Mouse (Mus musculus): Measurements from ENCODE around the gene Musk.

Musk gene

DNA sequence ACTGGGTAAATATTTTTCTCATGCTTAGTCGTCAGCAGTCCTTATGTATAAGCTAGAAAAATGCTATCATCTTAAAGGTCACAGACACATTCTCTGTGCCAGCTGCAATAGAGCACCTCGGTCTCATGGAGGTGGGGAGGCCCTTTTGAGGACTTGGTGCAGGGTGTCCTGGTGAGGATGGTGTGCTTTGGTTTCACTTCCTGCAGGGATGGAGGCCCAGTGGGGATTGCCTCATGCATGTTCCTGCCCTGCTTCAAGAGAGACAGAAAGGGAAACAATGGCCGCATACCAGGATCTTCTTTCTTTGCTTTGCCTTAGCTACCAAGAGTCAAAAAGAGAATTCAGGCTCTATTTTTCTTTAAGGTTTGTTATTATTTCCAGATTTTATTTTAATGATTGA, 31.8 kb downstream of the Musk start:
- peak; percentile 74 for DNase-seq

DNA sequence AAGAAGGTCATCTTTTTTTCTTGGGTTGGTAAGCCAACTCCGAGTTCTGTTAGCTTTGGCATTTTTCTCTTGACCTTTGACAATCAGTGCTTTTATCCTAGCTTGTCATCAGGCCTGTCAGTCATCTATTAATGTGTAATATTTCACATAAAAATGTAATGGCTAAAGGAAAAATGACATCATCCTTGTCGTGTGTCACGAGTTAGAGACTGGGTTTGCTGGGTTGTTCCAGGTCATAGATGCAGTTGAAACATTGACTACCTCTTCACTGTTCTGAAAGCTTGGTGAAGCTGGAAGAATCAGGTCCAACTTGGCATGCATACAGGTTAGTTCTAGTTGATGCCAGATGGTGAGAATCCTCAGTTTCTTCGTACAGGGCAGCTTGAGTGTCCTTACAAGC, 34.5 kb downstream of the Musk start:
- peak; percentile 27 for DNase-seq

DNA sequence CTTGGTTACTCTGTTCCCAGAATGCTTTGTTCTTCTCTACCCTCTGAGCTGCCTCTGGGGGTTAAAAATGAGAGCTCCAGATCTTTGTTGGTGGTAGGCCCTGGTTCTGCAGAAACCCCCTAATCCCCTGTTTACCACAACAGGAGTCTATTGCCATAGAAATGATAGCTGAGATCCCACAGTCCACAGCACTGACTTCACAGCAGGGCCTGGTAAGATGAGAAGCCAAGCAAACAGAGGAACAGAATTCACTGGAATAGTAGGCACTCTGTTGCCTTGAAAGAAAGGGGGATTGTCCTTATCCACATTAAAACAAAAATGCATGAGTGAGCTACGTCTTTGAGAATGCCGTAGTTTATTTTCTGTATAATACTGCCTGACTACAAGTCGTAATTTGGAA, 41.0 kb downstream of the Musk start:
- no peak for DNase-seq

DNA sequence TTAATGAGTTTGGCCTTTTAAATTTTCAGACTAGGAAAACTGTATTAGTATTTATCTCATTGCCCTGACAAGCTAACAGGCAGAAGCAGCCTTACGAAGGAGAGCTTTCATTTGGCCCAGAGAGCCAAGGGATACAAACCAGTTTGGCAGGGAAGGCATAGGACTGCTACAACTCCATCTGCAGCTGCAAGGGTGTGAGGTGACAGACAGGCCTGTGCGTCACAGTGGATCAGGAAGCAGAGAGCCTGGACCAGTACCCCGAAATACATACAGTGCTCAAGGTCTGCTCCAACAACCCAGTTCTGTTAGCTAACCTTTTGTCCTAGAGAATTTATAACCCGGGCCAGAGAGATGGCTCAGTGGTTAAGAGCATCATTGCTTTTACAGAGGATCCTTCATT, 42.5 kb downstream of the Musk start:
- DNase-seq: peak; percentile 91

DNA sequence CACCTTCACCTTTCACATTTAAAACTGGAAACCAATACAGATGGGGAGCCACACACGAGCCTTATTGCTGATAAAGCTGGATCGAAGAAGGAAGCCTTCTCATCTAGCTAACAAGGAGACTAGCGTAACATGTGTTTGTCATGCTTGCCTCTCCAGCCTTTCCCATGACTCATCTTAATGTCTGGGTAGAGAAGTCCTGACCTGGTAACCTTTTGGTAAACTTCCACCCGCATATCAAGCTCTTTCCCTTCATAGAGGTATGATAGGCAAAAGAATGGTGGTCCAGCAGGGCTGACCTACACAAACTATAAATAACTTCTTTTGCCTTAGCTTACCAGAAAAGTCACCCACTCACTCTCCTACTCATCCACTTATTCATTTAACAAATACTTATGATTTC, 44.3 kb downstream of the Musk start:
- DNase-seq: no peak

DNA sequence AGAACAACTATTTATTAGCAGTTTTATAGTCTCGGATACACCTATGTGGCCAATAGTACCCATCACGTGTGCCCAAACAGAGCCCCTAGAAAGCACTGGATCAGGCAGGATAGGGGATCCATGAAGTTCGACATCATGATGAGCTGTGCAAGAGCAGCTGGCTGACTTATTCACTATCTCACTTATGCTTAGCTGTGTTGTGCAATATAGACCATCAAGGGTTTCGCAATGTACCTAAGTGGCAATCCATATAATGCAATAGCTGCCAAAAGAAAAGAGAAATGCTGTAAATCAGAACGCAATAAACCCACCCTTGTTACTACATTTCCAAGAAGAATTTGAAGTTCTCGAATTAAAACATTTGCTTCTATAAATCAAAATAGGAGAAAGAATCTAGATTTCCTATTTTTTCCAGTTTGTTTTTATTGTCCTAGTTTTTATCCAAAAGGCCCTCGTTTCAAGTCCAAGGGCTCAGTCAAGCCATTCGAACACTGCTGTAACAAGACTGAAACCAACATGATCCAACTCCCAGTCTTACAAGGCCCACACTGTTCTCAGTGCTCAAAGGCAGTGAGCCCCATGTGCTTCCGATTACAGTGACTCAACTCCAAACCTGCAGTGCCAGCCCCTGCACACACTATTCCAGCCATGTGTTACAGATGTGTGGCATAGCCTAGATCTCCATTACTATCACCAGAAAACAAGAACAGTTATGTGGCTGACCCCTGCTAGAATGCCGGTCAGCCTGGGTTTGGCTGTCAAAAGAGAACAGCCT, 45.3 kb downstream of the Musk start:
- peak; percentile 95 for DNase-seq

DNA sequence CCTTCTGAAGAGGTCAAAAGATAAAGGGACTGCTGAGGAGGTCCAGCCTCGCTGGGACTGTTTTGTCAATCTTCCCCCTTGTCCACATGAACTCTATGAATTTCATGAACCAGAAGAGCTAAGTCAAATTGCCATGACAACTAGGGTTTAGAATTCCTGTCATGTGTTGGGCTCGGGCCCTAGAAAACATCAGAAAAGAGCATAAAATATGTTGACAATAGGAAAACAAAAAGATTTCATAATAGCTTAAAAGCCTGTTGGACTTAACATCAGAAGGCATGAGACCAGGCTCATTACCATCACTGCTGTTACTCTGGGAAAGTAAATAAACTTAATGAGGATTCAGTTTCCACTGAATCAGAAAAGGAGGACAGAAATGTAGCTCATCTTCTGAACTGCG, 46.6 kb downstream of the Musk start:
- no peak for DNase-seq

DNA sequence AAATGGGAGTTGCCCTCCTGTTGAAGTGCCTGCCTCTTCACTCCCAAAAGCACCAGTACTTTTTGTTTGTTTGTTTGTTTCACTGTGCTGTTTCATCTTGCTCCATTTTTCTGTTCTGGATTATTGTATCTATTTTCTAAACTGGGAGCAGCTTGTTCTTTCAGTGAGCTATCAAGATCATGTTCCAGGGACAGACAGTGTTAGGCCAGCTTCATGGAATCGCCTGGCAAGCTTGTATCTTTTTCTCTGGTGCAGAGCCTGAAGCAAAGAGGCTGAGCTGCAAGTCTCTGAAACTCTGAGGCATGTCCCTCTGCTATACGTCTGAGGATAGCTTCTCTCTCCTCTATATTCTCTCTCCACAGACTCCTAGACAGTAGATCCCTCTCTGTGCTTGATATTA, 50.5 kb downstream of the Musk start:
- no peak for DNase-seq

DNA sequence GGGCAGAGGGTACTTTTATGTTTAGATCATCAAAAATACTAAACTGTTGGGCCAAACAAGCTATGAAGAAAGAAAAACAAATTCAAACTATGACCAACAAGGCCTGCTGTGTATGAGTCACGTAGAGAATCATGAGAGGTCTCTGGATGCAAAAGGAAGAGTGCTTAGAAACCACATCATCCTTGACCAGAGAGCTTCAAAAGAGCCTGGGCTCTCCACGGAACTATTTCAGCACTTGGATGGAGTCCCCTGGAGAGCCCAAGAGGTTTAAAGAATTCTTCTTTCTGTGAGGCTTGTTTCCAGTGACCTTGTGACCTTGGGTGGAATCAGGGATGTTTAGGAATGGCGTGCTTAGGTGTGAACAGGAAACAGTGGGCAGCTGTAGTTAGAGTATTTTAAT, 53.5 kb downstream of the Musk start:
- no peak for DNase-seq

DNA sequence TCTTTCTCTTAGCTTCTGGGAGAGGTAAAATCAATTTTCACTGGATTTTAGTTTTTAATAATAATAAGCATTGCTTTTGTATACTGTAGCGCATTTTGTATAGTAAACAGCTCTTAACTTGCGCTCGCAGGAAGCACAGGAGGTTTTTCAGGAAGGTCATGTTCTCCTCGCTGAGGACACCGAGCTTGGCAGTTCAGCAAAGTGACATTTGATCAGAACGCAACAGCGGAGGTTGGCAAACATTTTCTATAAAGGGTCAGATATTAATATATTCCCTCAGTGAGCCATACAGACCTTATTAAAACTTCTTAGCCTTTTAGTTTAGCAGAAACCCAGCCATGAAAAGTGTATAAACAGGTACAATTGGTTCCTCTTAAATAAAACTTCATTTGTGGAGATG, 64.4 kb downstream of the Musk start:
- DNase-seq: no peak

DNA sequence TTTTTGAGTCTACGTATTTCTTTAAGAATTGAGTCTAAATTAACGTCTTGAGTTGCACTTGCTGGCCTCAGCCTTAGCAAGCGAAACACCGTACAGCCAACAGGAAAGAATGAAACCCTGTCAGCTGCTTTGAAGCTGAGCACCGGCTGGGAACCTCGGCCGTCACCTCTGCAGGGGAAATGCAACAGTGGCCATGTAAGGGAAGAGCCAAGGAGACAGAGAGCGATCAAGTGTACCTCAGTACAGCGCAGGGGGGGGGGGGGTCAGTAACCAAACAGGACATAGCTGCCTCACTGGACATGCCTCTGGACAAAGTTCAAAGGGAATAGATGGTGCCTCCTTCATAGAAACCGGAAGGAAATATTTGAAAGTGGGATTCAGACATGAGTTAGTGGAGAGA, 65.4 kb downstream of the Musk start:
- DNase-seq: no peak

DNA sequence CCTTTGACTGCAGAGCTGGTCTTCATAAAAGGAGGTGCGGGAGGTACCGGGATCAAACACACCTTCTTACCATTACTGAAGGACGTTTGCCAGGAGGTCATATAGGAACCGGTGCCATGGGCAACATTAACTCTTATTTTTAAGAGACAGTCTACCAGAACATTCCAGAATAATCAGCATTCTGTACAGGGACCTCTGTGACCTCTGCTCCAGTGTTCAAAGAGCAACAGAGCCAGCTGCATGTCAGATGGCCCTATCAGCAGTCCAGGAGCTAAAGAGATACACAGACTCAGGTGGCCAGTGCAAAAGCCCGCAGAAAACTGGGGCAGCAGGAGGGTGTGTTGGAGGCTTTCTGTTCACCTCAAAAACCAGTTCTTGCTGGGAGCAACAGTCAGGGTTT, 65.8 kb downstream of the Musk start:
- DNase-seq: no peak

DNA sequence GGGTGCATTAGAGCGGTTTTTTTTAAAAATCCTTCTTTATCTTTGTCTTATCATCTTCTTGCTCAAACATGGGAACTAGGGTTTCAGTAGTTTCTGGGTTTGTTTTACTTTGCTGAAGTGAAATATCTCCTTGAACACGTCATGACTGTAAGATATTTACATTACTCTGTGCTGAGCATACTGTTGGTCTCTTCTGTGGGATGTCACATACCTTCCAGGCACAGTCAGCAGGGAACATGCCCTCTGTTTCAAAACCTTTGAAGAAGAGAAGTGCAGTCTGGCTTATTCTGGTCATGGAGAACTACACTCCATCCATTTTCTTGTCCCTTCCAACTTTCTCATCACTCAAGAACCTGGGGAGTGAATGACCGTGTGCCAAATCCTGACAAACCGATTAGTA, 73.2 kb downstream of the Musk start:
- DNase-seq: no peak

DNA sequence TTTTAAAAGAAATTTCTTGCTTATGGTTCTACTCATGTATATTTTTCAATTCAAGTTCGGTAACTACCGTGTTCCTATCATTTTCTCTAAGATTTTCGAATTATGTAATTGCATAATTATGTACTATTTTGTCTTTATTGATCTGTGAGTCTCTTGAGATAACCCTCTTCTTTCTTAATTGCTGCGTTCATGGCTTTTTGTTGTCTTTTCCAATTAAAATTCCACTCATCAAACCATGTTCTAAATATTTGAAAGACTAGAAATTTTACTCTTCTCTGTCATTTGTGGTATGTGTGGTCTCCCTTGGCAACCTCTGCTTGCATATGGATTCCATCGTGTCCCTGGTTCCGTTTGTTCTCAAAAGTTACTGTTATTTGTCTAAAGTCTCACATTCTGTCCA, 79.6 kb downstream of the Musk start:
- DNase-seq: no peak

DNA sequence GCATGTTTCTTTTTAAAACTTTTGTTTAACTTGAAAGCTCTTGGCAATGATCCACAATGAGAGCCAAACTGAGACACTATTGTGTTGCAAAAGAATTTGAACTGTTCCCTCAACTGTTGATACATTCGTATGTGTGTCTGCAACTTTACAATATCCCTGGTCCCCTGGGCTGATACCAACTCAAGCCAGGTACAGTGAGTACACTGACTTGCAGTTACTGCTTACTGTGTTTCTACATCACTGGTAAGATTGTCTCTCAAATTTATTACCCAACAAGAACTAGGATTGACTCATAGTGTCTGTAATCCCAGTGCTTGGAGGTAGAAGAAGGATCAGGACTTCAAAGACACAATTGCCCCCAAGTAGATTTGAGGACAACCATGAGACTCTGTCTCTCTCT, 85.3 kb downstream of the Musk start:
- DNase-seq: no peak

DNA sequence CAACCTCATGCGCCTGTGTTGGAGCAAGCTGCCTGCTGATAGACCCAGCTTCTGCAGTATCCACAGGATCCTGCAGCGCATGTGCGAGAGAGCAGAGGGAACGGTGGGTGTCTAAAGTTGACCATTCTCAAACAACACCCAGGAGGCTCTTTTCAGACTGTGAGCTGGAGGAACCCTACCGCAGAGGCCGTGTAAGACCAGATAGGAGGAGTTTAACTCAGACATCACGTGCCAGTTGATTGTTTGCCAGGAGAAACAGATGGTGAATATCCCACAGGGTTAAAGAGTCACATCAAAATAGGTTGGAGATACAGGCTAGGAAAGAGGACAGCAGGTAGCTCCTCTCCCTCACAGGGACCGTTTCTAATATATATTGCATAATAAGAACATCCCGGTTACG, 87.8 kb downstream of the Musk start:
- DNase-seq: no peak

DNA sequence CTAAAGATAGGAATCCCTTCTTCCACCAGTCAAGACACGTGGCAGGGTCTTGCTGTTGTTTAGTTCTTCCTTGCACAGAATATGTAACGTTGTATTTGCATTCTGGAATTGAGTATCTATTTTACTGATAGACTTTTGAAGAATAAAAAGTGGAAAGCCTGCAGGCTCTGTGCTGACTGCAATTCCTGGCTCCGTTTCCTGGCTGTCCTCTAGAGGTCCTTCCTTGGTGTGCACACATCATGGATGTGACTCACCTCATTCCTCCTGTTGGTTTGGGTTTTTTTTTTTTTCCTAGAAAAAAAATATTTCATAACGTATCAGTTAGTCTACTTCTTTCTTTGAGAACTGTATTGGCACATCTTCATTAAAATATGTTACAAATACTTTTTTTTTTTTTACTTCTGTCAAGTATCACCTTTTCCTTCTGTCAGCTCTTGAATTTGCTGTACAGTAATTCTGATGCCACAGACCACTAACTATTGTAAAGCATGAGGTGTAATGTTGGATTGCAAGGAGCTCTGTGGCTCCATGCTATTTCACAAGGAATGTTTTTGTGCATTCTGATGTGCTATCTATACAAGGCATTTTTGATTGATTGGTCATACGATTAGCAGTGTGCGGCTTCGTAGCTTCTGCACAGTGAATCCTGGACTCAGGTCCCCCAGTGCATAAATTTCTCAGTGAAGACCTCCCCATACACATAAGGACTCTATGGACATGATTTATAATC, 88.5 kb downstream of the Musk start:
- peak; percentile 91 for DNase-seq

DNA sequence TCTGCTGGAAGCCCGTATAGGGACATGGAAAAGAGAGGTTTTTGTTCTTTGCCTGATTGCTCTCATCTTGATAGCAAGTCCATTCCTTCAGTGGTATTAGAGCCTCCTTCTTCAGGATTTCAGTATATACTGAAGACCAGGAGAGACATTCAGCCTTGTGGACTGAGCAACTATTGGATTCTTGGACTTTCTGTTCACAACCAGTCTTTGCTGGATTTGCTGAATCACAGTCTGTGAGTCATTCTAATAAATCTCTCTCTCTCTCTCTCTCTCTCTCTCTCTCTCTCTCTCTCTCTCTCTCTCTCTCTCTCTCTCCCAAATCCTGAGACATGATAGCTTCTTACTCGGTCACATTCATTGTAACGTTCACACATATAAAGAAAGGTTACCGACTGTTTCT, 93.4 kb downstream of the Musk start:
- no peak for DNase-seq

DNA sequence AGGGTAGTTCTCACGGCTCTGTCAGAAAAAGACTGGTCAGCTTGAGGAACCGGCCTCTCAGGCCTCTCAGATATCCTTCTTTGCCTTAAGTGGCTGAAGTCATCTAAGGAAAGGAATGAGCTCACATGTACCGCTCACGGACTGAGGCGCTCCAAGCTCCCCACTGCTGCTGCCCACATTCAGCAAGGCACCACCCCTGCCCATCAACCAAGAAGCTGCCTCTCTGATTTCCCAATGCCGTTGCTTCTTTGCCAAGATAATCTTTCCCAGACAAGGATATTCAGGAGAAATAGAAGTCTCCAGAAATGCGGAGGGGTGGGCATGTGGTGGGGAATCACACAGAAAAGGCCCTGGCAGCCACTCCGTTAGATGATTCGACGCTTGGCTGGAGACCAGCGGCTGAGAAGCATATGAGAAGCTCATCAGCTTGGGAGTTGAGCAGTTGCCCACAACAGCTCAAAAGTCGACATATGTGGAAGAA, 115.1 kb downstream of the Musk start:
- DNase-seq: peak; percentile 94

DNA sequence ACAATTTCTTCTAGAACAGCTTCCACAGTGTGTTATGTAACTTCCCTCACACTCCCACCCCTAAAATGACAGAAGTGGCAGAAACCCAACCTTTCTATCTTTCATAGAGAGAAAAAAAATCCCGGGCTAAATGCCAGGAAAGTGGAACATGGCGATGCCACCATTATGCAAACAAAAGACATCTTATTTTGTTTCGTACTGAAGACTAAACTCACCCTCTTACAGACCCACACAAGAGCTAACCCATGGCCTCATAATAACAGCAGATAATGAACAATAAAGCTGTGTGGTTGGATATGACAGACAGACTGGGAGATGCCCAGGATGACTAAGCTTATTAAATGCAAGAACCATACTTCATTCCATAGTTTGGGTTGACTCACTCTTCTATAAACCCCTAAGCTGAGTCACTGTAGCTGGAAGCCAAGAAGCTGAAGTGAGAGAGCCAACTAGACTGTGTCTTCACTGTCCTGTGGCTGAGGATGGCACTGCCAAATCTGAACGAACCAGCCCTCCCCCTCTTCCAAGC, 116.3 kb downstream of the Musk start:
- no peak for DNase-seq

DNA sequence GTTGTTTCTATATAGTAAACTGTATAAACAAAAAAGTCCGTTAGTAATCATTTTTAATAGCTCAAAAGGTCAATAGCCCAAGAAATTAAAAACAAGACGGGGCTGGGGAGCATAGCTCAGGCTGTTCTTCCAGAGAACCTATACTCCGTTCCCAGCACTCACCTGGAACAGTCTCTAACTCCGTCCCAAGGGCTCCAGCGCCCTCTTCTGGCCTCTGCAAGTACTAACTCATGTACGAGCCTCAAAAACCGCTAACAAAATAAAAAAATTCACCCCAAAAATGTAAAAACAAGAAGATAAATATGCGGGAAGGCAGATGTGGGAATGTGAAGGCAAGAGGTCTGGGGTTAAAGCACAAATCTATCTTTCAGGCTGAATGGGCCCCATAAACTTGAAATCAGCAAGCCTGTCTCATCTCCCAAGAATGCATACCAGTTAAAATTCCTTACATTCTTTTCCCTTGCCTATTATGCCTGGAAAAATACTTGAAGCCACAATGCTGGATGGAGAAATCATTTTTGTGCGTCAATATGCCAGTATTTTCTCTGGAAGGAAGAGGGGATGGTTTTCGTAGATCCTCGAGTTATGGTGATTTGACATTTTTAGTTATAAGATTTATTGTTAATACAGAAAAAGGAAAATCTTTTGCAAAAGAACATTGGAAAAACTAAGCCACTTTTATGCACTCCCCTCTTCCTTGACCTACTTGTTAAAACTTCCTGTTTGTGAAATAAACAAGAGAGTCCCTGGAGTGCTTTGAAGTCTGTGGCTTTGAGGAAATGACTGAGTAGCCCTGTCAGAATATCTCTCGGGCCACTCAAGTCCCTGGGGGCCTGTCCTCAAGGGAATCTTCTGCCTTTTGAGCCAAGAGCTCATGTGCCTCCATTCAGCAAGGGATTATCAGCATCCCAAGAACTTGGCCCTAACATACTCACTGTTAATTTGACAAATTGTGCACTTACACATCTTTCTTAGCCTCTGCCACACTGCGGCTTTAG, 127.7 kb downstream of the Musk start:
- DNase-seq: peak; percentile 96

DNA sequence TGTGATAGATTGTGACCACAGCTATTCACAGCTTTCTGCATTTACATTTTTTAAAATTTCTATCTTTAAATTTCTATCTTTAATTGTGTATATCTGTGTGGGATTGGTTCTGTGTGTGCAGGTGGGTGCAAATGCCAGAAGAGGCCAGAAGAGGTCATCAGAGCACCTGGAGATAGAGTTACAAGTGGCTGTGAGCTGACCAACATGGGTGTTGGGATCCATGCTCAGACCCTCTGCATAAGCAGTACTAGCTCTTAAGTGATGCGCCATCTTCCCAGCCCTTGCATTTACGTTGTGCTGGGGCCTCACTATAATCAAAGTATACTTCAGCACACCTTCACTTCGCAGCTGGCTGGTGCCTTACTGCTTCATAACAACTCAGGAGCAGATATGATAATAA, 129.8 kb downstream of the Musk start:
- no peak for DNase-seq

DNA sequence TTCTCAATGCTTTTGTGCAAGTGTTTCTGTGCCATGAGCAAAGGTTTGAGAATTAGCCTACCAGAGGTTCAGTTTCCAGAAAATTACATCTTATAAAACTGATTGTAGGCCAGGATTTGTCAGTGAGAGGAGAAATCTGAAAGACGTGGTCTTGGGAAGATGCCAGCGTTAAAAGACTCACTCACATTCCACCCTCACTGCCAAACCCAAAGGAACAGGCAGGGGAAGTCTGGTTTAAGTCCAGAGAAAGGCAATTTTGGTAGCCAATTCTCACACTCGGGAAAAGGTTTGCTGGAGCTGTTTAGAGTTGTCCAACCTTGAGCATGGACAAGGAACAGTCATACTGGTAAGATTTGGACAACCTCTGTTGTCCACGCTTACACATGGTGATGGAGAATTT, 131.6 kb downstream of the Musk start:
- no peak for DNase-seq
